Mouse (Mus musculus) thymus, adult 2 months (tissue): ENCODE data around the gene Agpat3. TPM values are rescaled to one million over a fixed set of nuclear protein-coding genes. Genes with fewer than 3 reads are reported as not detected.

Experiments used
- DNase-seq: peaks from one replicate; pipeline ENCODE4 v3.0.0; 2021
- H3K27ac ChIP-seq: fragments of 200-500 bp; 2 replicates; pipeline ENCODE4 v1.5.1; 2012; ENCODE audit warnings: low read length, control low read depth; ENCODE audit not compliant: control insufficient read depth, insufficient read depth
- H3K27me3 ChIP-seq: fragments of 200-500 bp; 2 replicates; pipeline ENCODE4 v1.6.1; 2012; ENCODE audit warnings: mild to moderate bottlenecking, low read length, moderate library complexity, mixed read lengths; ENCODE audit not compliant: control insufficient read depth, insufficient read depth
- H3K36me3 ChIP-seq: fragments of 200-500 bp; 2 replicates; pipeline ENCODE4 v1.6.1; 2012; ENCODE audit warnings: mild to moderate bottlenecking, low read length, moderate library complexity; ENCODE audit not compliant: control insufficient read depth, insufficient read depth
- H3K4me1 ChIP-seq: fragments of 200-500 bp; replicated peaks from 2 replicates; pipeline ENCODE4 v1.6.1; 2012; ENCODE audit warnings: low read length; ENCODE audit not compliant: control insufficient read depth, insufficient read depth
- H3K4me3 ChIP-seq: fragments of 200-500 bp; 2 replicates; pipeline ENCODE4 v1.5.1; 2012; ENCODE audit warnings: mild to moderate bottlenecking, low read length, control low read depth, moderate library complexity; ENCODE audit not compliant: control insufficient read depth, insufficient read depth
- CTCF ChIP-seq: fragments of 200-500 bp; IDR thresholded peaks from 2 replicates; pipeline ENCODE4 v1.5.1; 2012; ENCODE audit warnings: mild to moderate bottlenecking, control low read depth, low read length, moderate library complexity, borderline replicate concordance; ENCODE audit not compliant: control insufficient read depth, poor library complexity, insufficient read depth; ENCODE audit errors: extremely low read depth
- POLR2A ChIP-seq: fragments of 200-500 bp; IDR thresholded peaks from 2 replicates; pipeline ENCODE4 v1.6.1; 2012; ENCODE audit warnings: mild to moderate bottlenecking, low read length, control low read depth, moderate library complexity; ENCODE audit not compliant: control insufficient read depth, poor library complexity, insufficient read depth; ENCODE audit errors: extremely low read depth
- WGBS: fragments of 180-500 bp; shearing (Covaris S2); methylation state at CpG from one replicate; pipeline ENCODE4 v1.1.7; 2018; 5-methylcytosine and 5-hydroxymethylcytosine counted together
- polyA plus RNA-seq: library from polyadenylated mRNA; depleted of rRNA; stranded (reverse); fragments of >200 nt; gene quantifications from 2 replicates; pipeline ENCODE4 v1.2.3, GENCODE M21; 2012

Agpat3 gene
- polyA plus RNA-seq, 1 experiment: 423 TPM

DNA sequence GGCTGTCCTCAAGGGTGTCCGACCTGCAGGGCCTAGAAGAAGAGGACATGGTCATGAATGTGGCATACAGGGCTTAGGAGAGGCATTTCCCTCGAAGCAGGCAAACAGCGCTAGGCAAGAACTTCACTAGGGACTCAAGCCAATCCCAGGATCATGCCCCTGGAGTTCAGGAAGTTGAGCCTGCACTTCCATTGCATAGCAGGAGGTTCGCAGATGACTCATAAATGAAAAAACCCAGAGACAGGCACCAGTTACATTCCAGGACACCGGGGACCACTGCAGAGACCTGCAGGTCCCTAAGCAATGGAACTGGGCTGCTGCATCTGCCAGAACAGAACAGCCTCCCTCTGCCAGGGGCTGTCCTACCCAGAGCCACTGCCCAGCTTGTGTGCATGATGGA is 23.0 kb downstream of the Agpat3 start:
- H3K4me1 ChIP-seq: no peaks in the 10 kb centered on the region
- no peak overlapping the region for H3K4me3 ChIP-seq
- TF ChIP-seq POLR2A (no peak), CTCF (no peak)
- no peaks in the 10 kb centered on the region for H3K36me3 ChIP-seq
- 91% methylated on average over 5 of the region's 5 CpGs for WGBS
- no peak overlapping the region for H3K27ac ChIP-seq
- no peaks in the 10 kb centered on the region for H3K27me3 ChIP-seq
- DNase-seq: no peak

DNA sequence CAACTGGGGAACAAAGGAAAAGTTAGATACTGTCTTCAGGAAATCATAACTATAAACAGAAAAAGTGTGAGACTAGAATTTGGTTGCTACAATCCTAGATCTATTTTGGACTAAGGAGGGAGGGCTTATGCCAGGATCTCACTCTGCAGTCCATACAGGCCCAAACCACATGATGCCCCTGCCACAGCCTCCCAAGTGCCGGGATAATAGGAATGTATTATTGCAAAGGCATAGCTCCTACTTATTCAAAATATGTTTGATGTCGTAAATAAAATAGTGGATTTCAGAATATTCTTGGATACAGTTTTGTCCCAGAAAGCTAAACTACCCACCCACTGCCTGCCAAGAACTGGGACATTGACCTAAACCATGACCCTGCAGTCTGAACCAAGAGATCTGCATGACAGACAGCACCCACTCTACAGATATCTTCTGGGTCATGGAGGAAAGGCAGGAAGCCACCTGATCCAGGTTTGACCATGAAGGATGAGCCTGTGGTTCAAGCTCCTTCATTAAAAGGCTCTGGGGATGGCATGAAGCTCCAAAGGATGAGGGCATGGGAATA is 24.2 kb downstream of the Agpat3 start:
- 99% methylated on average over 2 of the region's 2 CpGs for WGBS
- H3K27ac ChIP-seq: no peak overlapping the region

GRCm38 (mm10) chr10:78325916-78326647 is 26.2 kb downstream of the Agpat3 start:
- Histone ChIP-seq H3K27me3 (no peaks in the 10 kb centered on the region), H3K4me3 (no peak overlapping the region), H3K36me3 (no peaks in the 10 kb centered on the region), H3K27ac (no peak overlapping the region), H3K4me1 (no peaks in the 10 kb centered on the region)
- no peak for TF ChIP-seq POLR2A
- no peak for TF ChIP-seq CTCF
- no peak for DNase-seq
- 94% methylated on average over 8 of the region's 8 CpGs for WGBS

More for the DNA sequence above, 24.2 kb downstream of the Agpat3 start:
- H3K4me3 ChIP-seq: no peak overlapping the region
- H3K36me3 ChIP-seq: no peaks in the 10 kb centered on the region
- no peaks in the 10 kb centered on the region for H3K27me3 ChIP-seq
- no peaks in the 10 kb centered on the region for H3K4me1 ChIP-seq
- TF ChIP-seq CTCF (no peak), POLR2A (no peak)
- DNase-seq: no peak

DNA sequence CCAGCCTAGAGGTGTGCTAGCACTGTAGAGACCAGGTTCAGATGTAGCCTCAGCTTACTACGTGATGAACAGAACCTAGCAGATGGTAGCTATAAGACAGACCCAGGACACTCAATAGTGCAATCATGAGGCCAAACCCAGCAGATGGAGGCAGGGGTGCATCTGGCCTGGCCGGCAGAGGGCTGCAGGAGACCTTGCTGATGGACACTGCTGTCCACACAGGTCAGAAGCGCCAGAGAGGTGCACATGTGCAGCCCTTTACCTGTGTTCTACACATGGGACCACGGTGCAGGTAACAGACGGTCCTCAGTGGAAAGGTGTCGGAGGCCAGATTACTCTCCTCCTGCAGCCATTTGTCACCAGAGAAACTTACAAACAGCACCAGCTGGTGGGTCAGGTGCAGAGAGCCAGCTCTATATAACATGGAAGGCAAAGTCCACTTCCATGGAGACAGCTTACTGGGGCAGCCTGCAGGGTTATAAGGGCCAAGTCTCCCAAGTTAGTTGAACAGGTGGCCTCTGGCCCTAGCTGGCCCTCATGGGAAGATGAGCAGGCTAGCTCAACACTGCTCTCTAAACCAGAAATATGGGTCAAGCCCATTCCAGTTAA is 27.6 kb downstream of the Agpat3 start:
- Histone ChIP-seq H3K4me3 (no peak overlapping the region), H3K4me1 (no peaks in the 10 kb centered on the region), H3K27ac (no peak overlapping the region), H3K27me3 (no peaks in the 10 kb centered on the region), H3K36me3 (no peaks in the 10 kb centered on the region)
- no peak for DNase-seq
- TF ChIP-seq POLR2A: no peak
- TF ChIP-seq CTCF: no peak
- WGBS: 96% methylated on average over 6 of the region's 6 CpGs

DNA sequence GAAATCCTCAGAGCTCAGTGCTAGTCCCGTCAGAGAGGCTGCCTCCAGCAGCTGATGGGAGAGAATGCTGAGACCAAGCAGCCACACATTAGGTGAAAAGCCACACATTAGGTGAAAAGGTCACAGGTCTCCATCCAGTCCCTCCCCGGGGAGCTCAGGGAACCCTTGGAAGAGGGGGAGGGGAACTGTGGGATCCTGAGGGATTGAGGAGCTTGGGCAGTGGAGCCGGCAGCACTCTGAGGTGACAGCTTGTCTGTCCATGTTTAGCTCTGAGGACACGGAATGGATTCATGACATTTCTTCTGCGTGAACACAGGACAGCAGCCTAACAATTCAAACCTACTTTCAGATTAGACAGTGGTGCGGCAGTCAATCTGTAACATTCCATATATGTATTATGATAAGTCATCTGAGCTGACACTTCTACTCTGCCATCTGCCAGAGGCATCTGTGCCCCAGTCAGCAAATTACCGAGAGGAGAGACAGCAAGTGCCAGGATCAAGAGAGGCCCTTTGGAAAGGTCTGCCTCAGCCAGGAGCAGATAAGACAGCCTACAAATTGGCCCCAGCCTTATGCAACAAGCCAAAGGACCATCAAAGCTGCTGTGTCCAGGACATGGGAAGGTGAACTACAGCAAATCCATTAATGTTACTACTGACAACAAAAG is 28.9 kb downstream of the Agpat3 start:
- no peak for TF ChIP-seq POLR2A
- no peak for TF ChIP-seq CTCF
- no peaks in the 10 kb centered on the region for H3K27me3 ChIP-seq
- H3K4me1 ChIP-seq: no peaks in the 10 kb centered on the region
- H3K4me3 ChIP-seq: no peak overlapping the region
- H3K27ac ChIP-seq: no peak overlapping the region
- H3K36me3 ChIP-seq: no peaks in the 10 kb centered on the region
- 84% methylated on average over 7 of the region's 7 CpGs for WGBS
- DNase-seq: no peak

- H3K27me3 ChIP-seq: no peaks in the 10 kb centered on the region
- no peak overlapping the region for H3K27ac ChIP-seq
- no peaks in the 10 kb centered on the region for H3K4me1 ChIP-seq
- no peaks in the 10 kb centered on the region for H3K36me3 ChIP-seq
- 60% methylated on average over 1 of the region's 1 CpGs for WGBS
- H3K4me3 ChIP-seq: no peak overlapping the region
- DNase-seq: no peak
- no peak for TF ChIP-seq CTCF
Measured at GRCm38 (mm10) chr10:78322806-78323205, 29.5 kb downstream of the Agpat3 start.
